Mouse (Mus musculus) embryonic facial prominence, embryonic 15.5 days (tissue): ENCODE data around the gene Akap6. TPM values are rescaled to one million over a fixed set of nuclear protein-coding genes. Genes with fewer than 3 reads are reported as not detected.

ENCODE experiments used
- ATAC-seq: fragments of 200-750 bp; cut with Nextera tagmentation; 2 replicates; pipeline ENCODE4 v1.8.0; 2017; ENCODE audit warnings: low read depth, moderate TSS enrichment; ENCODE audit not compliant: insufficient number of reproducible peaks, low FRiP score, low TSS enrichment
- H3K27ac ChIP-seq: fragments of 300-500 bp; sonication (generic); replicated peaks from 2 replicates; pipeline ENCODE4 v1.5.1; 2015; ENCODE audit warnings: mild to moderate bottlenecking, inconsistent platforms
- H3K27me3 ChIP-seq: fragments of 300-500 bp; sonication (generic); 2 replicates; pipeline ENCODE4 v1.6.1; 2015; ENCODE audit warnings: inconsistent platforms
- H3K36me3 ChIP-seq: fragments of 300-500 bp; sonication (generic); 2 replicates; pipeline ENCODE4 v1.6.1; 2015; ENCODE audit warnings: mild to moderate bottlenecking, inconsistent platforms
- H3K4me1 ChIP-seq: fragments of 300-500 bp; sonication (generic); 2 replicates; pipeline ENCODE4 v1.6.1; 2015; ENCODE audit warnings: inconsistent platforms
- H3K4me2 ChIP-seq: fragments of 300-500 bp; sonication (generic); replicated peaks from 2 replicates; pipeline ENCODE4 v1.6.1; 2015; ENCODE audit warnings: mild to moderate bottlenecking, inconsistent platforms
- H3K4me3 ChIP-seq: fragments of 300-500 bp; sonication (generic); replicated peaks from 2 replicates; pipeline ENCODE4 v1.5.1; 2015; ENCODE audit warnings: mild to moderate bottlenecking, inconsistent platforms
- H3K9ac ChIP-seq: fragments of 300-500 bp; sonication (generic); 2 replicates; pipeline ENCODE4 v1.6.1; 2015; ENCODE audit warnings: inconsistent platforms
- H3K9me3 ChIP-seq: fragments of 300-500 bp; sonication (generic); replicated peaks from 2 replicates; pipeline ENCODE4 v1.6.1; 2016; ENCODE audit warnings: inconsistent platforms
- WGBS: fragments of 180-500 bp; shearing (Covaris S2); methylation state at CpG from one replicate; pipeline ENCODE4 v1.1.7; 2015; 5-methylcytosine and 5-hydroxymethylcytosine counted together
- polyA plus RNA-seq: library from polyadenylated mRNA; unstranded; fragments of >200 nt; fragmentation: Nextera tagmentation; extraction: Ambion mirVana; gene quantifications from 2 replicates; pipeline ENCODE4 v1.2.1, GENCODE M21; 2015

Akap6 gene
- polyA plus RNA-seq, 1 experiment from 2014 or later = 2.2 TPM

DNA sequence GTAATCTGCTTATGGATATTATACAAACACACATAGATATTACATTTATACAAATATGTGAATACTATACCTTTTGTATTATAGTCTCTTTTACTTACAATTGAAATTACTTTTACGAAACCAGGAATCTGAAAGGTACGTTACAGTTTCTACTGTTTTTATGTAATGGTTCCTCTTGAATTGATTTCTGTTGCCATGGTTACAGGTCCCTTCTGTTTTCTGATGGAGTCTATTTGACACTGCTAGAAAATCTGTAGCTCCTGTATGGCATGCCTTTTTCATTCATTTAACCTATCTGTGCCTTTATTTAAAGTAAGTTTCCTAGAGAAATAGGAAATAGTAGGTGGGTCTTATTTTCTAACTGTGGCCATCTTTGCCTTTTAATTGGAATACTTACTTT, 56.5 kb downstream of the Akap6 start:
- ATAC-seq = no peak
- Histone ChIP-seq H3K4me2 (no peak overlapping the region), H3K27me3 (no peaks in the 10 kb centered on the region), H3K4me3 (no peak overlapping the region), H3K27ac (no peak overlapping the region), H3K4me1 (no peaks in the 10 kb centered on the region), H3K9ac (no peak overlapping the region), H3K9me3 (no peaks in the 10 kb centered on the region), H3K36me3 (no peaks in the 10 kb centered on the region)
- 85% methylated on average over 2 of the region's 2 CpGs for WGBS

DNA sequence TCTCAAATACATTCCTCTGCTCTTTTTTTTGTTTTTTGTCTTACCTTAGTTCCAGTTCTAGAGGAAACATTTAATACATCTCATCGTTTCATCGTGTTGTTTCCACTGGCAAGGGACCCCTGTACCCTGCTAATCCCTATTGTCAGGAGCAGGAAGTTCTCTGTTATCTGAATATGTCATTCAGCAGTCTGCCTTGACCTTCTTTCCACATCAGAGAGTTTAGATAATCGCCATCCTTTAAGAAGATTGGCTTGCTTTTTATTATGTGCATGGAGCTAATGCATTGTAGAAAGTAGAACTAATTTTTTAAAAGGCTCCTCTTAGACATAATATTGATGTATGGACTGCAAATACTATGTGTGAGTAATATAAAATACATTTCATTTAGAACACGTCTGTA, 58.7 kb downstream of the Akap6 start:
- Histone ChIP-seq H3K4me3 (no peak overlapping the region), H3K9me3 (no peaks in the 10 kb centered on the region), H3K36me3 (no peaks in the 10 kb centered on the region), H3K9ac (no peak overlapping the region), H3K4me2 (no peak overlapping the region), H3K27me3 (no peaks in the 10 kb centered on the region), H3K27ac (no peak overlapping the region), H3K4me1 (no peaks in the 10 kb centered on the region)
- 16% methylated on average over 4 of the region's 4 CpGs for WGBS
- ATAC-seq = no peak

- ATAC-seq = no peak
- Histone ChIP-seq H3K4me3 (no peak overlapping the region), H3K4me1 (no peaks in the 10 kb centered on the region), H3K27me3 (no peaks in the 10 kb centered on the region), H3K9ac (no peak overlapping the region), H3K4me2 (no peak overlapping the region), H3K9me3 (no peaks in the 10 kb centered on the region), H3K27ac (no peak overlapping the region), H3K36me3 (no peaks in the 10 kb centered on the region)
- 82% methylated on average over 2 of the region's 2 CpGs for WGBS
Observed at GRCm38 (mm10) chr12:52764046-52764445, 64.9 kb downstream of the Akap6 start.

DNA sequence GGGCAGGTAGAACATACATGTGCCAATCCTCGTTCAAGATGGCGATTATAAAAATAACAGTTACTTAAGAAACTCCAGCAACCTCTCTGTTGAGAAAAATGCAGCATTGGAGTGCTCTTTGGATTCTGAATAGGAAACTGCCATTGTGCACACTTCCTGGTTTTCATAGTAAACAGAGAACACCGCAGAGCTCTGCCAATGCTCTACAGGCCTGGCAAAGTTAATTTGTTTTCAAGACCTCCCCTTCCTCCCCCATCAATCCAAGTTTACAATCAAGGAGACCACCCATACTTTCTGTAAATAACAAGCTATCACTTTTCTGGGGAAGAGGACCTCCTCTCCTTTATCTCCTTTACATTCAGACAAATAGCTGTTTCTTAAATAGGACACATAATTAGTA, 65.6 kb downstream of the Akap6 start:
- Histone ChIP-seq H3K27ac (no peak overlapping the region), H3K4me3 (no peak overlapping the region), H3K9ac (no peak overlapping the region), H3K4me1 (no peaks in the 10 kb centered on the region), H3K9me3 (no peaks in the 10 kb centered on the region), H3K36me3 (no peaks in the 10 kb centered on the region), H3K27me3 (no peaks in the 10 kb centered on the region), H3K4me2 (no peak overlapping the region)
- ATAC-seq = no peak
- 72% methylated on average over 3 of the region's 3 CpGs for WGBS

- H3K4me2 ChIP-seq = no peak overlapping the region
- H3K4me1 ChIP-seq = peaks cover 12% of the 10 kb centered on the region
- no peak for ATAC-seq
- no peaks in the 10 kb centered on the region for H3K27me3 ChIP-seq
- H3K9ac ChIP-seq = no peak overlapping the region
- no peaks in the 10 kb centered on the region for H3K36me3 ChIP-seq
- H3K9me3 ChIP-seq = no peaks in the 10 kb centered on the region
- no peak overlapping the region for H3K27ac ChIP-seq
- no peak overlapping the region for H3K4me3 ChIP-seq
- 56% methylated on average over 3 of the region's 3 CpGs for WGBS
Observed at GRCm38 (mm10) chr12:52769561-52769960, 70.4 kb downstream of the Akap6 start.

DNA sequence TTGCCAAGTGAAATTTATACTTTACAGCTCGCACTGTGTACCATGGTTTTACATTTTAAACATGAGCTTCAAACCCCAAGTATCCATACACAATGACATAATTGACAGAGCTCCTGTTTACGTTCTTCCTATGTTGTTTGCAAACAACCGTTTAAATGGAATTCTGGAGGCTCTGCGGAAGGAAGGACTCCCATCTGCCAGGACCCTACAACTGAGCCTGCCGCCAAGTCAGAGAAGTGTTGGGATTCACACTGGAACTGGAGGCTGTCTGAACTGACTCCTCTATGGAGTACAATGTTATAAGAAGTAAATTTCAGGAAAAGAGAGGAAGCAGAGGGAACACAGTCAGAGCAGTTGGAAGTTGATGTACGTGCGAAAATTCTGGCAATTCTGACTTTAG, 72.7 kb downstream of the Akap6 start:
- Histone ChIP-seq H3K4me2 (no peak overlapping the region), H3K9me3 (no peaks in the 10 kb centered on the region), H3K9ac (no peak overlapping the region), H3K27ac (peak overlapping the region; percentile 55), H3K4me3 (no peak overlapping the region), H3K36me3 (no peaks in the 10 kb centered on the region), H3K4me1 (peaks cover 12% of the 10 kb centered on the region), H3K27me3 (no peaks in the 10 kb centered on the region)
- ATAC-seq = no peak
- 61% methylated on average over 7 of the region's 7 CpGs for WGBS

DNA sequence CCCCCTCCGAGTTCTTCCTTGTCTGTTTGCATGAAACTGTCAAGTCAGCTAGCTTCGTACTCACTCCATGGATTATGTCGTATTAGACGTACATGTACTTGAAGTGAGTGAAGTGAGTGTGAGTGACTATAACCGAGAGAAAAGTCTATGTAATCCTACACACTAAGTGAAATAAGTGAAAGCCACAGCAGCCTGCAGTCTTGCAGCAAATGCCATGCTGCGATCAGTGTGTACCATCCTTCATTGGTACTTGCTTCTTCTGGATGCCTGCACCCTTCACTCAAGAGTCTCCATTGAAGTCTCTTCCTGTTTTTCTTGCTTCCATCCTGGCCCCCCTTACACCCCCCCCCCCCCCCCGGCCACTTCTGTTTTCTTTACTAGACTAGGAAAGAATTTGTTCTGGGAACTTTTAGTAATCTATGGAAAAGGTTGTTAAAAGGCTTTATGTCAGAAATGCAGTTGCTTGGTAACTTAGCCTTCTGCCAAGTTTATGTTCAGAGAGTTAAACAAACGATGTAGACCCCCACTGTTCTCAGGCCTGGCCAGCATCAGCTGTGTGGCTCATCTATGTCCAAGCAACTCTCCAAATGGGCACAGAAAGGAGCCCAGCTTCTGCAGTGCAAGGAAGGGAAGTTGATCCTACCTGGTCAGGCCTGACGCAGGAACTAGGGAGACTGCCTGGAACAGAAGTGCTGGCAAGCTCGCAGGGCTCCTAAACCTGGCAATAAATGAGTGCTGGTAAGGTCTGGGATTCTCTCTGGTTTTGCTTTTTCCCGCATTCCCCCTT, 73.5 kb downstream of the Akap6 start:
- no peak for ATAC-seq
- Histone ChIP-seq H3K27me3 (no peaks in the 10 kb centered on the region), H3K4me2 (no peak overlapping the region), H3K9ac (no peak overlapping the region), H3K36me3 (no peaks in the 10 kb centered on the region), H3K27ac (peak overlapping the region; percentile 78), H3K4me1 (peaks cover 12% of the 10 kb centered on the region), H3K9me3 (no peaks in the 10 kb centered on the region), H3K4me3 (no peak overlapping the region)
- WGBS = 35% methylated on average over 10 of the region's 11 CpGs

GRCm38 (mm10) chr12:52773847-52774246, 74.7 kb downstream of the Akap6 start:
- no peaks in the 10 kb centered on the region for H3K27me3 ChIP-seq
- no peak overlapping the region for H3K9ac ChIP-seq
- no peak overlapping the region for H3K4me3 ChIP-seq
- peaks cover 12% of the 10 kb centered on the region for H3K4me1 ChIP-seq
- no peaks in the 10 kb centered on the region for H3K9me3 ChIP-seq
- H3K36me3 ChIP-seq = no peaks in the 10 kb centered on the region
- no peak overlapping the region for H3K4me2 ChIP-seq
- ATAC-seq = no peak
- no peak overlapping the region for H3K27ac ChIP-seq
- 47% methylated on average over 3 of the region's 3 CpGs for WGBS

GRCm38 (mm10) chr12:52774382-52774781, 75.2 kb downstream of the Akap6 start:
- Histone ChIP-seq H3K27me3 (no peaks in the 10 kb centered on the region), H3K9ac (no peak overlapping the region), H3K4me3 (no peak overlapping the region), H3K4me2 (no peak overlapping the region), H3K4me1 (peaks cover 12% of the 10 kb centered on the region), H3K9me3 (no peaks in the 10 kb centered on the region), H3K27ac (peak overlapping the region; percentile 34; the same call in 1 of the 2 replicates), H3K36me3 (no peaks in the 10 kb centered on the region)
- no peak for ATAC-seq
- 18% methylated on average over 6 of the region's 6 CpGs for WGBS

GRCm38 (mm10) chr12:52780216-52780615, 81.0 kb downstream of the Akap6 start:
- WGBS = 39% methylated on average over 5 of the region's 5 CpGs
- ATAC-seq = no peak

GRCm38 (mm10) chr12:52781066-52781465, 81.9 kb downstream of the Akap6 start:
- 52% methylated on average over 7 of the region's 7 CpGs for WGBS
- H3K4me3 ChIP-seq = no peak overlapping the region
- peaks cover 5% of the 10 kb centered on the region; the same call in 1 of the 2 replicates for H3K4me1 ChIP-seq
- ATAC-seq = no peak
- no peaks in the 10 kb centered on the region for H3K27me3 ChIP-seq
- H3K9me3 ChIP-seq = no peaks in the 10 kb centered on the region
- H3K9ac ChIP-seq = no peak overlapping the region
- no peak overlapping the region for H3K27ac ChIP-seq
- no peak overlapping the region for H3K4me2 ChIP-seq
- H3K36me3 ChIP-seq = no peaks in the 10 kb centered on the region

More at GRCm38 (mm10) chr12:52780216-52780615, 81.0 kb downstream of the Akap6 start:
- no peaks in the 10 kb centered on the region for H3K27me3 ChIP-seq
- peaks cover 5% of the 10 kb centered on the region; the same call in 1 of the 2 replicates for H3K4me1 ChIP-seq
- H3K27ac ChIP-seq = peak overlapping the region; percentile 48; the same call in 1 of the 2 replicates
- H3K9me3 ChIP-seq = no peaks in the 10 kb centered on the region
- H3K9ac ChIP-seq = no peak overlapping the region
- H3K4me3 ChIP-seq = no peak overlapping the region
- no peak overlapping the region for H3K4me2 ChIP-seq
- no peaks in the 10 kb centered on the region for H3K36me3 ChIP-seq

GRCm38 (mm10) chr12:52782902-52783441, 83.8 kb downstream of the Akap6 start:
- WGBS = 12% methylated on average over 14 of the region's 14 CpGs
- no peak for ATAC-seq
- H3K4me3 ChIP-seq = peak overlapping the region; percentile 14
- H3K36me3 ChIP-seq = no peaks in the 10 kb centered on the region
- peak overlapping the region; percentile 26 for H3K4me2 ChIP-seq
- H3K27me3 ChIP-seq = no peaks in the 10 kb centered on the region
- no peak overlapping the region for H3K9ac ChIP-seq
- H3K4me1 ChIP-seq = peaks cover 5% of the 10 kb centered on the region; the same call in 1 of the 2 replicates
- H3K27ac ChIP-seq = no peak overlapping the region
- H3K9me3 ChIP-seq = no peaks in the 10 kb centered on the region
